Mouse (Mus musculus): ENCODE results near the gene Srxn1. TPM values are rescaled to one million over a fixed set of nuclear protein-coding genes. Genes with fewer than 3 reads are reported as not detected.

The Srxn1 gene
- polyA plus RNA-seq, 1 experiment from 2014 or later, result 28.4 TPM

DNA sequence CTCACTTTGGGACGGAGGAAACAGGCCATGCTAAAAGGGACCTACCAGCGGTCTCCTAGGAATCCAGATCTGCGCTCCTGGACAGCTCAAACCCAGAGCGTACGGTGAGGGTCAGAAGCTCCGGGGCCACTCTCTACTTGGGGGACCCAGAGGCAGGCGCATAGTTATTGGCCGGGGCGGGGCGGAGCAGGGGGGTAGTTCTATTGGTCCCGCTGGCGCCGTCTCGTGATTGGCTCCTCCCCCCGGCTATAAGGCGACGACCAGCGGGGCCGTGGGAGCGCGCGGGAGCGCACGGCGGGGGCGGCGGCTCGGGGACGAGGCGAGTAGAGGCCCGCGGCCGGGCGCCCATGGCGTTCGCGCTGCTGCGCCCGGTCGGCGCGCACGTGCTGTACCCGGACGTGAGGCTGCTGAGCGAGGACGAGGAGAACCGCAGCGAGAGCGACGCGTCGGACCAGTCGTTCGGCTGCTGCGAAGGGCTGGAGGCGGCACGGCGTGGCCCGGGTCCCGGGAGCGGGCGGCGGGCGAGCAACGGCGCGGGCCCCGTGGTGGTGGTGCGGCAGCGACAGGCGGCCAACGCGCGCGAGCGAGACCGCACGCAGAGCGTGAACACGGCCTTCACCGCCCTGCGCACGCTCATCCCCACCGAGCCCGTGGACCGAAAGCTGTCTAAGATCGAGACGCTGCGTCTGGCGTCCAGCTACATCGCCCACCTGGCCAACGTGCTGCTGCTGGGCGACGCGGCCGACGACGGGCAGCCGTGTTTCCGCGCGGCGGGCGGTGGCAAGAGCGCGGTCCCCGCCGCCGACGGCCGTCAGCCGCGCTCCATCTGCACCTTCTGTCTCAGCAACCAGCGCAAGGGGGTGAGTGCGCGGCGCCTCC is 38.2 kb downstream of the Srxn1 start, which contains the start of gene Tcf15:
TSS of gene Tcf15 (plus strand) at position 283 of the 879 bp plus-strand sequence.
- 1% methylated on average over 88 of the region's 118 CpGs for WGBS
- H3K27ac ChIP-seq (replicated peaks), result no peak within 1 kb of the TSS
- DNase-seq (ENCODE audit: low spot score) (peak; percentile 40), ATAC-seq (ENCODE audit: low FRiP score, low TSS enrichment) (peak; percentile 57)
- 0 out of 2 replicates have a peak, but pooled peaks cover 2% of the 10 kb centered on the region for H3K4me1 ChIP-seq (replicated peaks; ENCODE audit: control insufficient read depth, insufficient read depth)
- H3K4me2 ChIP-seq (replicated peaks; ENCODE audit: low read depth), result peak within 1 kb of the TSS; percentile 72
- no peaks in the 10 kb centered on the region for H3K36me3 ChIP-seq (ENCODE audit: control insufficient read depth, insufficient read depth, low read length)
- H3K4me3 ChIP-seq (ENCODE audit: low read depth, low read length), result peak within 1 kb of the TSS; percentile 41
- no peaks in the 10 kb centered on the region for H3K9me3 ChIP-seq (ENCODE audit: control insufficient read depth, low read length)
- 0 out of 2 replicates have a peak within 1 kb of the TSS, but pooled peaks have one; percentile 41 for H3K9ac ChIP-seq (ENCODE audit: low read length)
- TF ChIP-seq CTCF (IDR thresholded peaks at IDR 0.05; ENCODE audit: low read depth) (no peak), EP300 (optimal IDR thresholded peaks at IDR 0.05) (no peak)
- H3K27me3 ChIP-seq (ENCODE audit: control insufficient read depth, insufficient read depth, low read length), result peaks cover 12% of the 10 kb centered on the region; the same call in 1 of the 2 replicates

GRCm38 (mm10) chr2:152144158-152144450 is 38.8 kb downstream of the Srxn1 start:
- Histone ChIP-seq H3K9ac (ENCODE audit: low read length) (no peak overlapping the region), H3K36me3 (ENCODE audit: control insufficient read depth, insufficient read depth, low read length) (no peaks in the 10 kb centered on the region), H3K27ac (replicated peaks) (no peak overlapping the region), H3K9me3 (ENCODE audit: control insufficient read depth, low read length) (no peaks in the 10 kb centered on the region), H3K27me3 (ENCODE audit: control insufficient read depth, insufficient read depth, low read length) (peaks cover 12% of the 10 kb centered on the region; the same call in 1 of the 2 replicates), H3K4me1 (replicated peaks; ENCODE audit: control insufficient read depth, insufficient read depth) (0 out of 2 replicates have a peak, but pooled peaks cover 2% of the 10 kb centered on the region), H3K4me3 (ENCODE audit: low read depth, low read length) (peak overlapping the region; percentile 41), H3K4me2 (replicated peaks; ENCODE audit: low read depth) (peak overlapping the region; percentile 72)
- 28% methylated on average over 9 of the region's 9 CpGs for WGBS
- DNase-seq (ENCODE audit: low spot score) (no peak), ATAC-seq (ENCODE audit: low FRiP score, low TSS enrichment) (no peak)
- no peak for TF ChIP-seq EP300 (optimal IDR thresholded peaks at IDR 0.05)
- no peak for TF ChIP-seq CTCF (IDR thresholded peaks at IDR 0.05; ENCODE audit: low read depth)

DNA sequence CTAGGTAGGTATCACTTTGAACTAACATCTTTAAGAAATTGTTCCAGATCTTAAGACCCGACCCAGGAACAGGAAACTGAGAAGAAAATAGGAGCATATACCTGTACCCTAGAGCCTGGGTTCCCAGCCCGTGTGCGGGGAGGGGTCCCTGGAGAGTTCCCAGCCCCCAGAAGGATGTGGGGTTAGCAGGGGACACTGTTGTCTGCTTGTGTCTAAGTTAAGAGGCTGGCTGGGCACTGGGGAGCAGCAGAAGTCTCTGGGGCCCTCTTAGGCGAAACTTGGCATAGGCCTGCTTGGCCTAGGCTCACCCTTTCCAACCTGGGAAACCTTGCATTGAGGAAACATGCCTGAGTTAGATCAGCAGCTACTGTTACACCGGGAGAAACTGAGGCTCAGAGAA is 39.2 kb downstream of the Srxn1 start:
- DNase-seq (ENCODE audit: low spot score), result no peak
- Histone ChIP-seq H3K27me3 (ENCODE audit: control insufficient read depth, insufficient read depth, low read length) (peaks cover 12% of the 10 kb centered on the region; the same call in 1 of the 2 replicates), H3K36me3 (ENCODE audit: control insufficient read depth, insufficient read depth, low read length) (no peaks in the 10 kb centered on the region), H3K4me1 (replicated peaks; ENCODE audit: control insufficient read depth, insufficient read depth) (0 out of 2 replicates have a peak, but pooled peaks cover 2% of the 10 kb centered on the region), H3K9ac (ENCODE audit: low read length) (no peak overlapping the region), H3K9me3 (ENCODE audit: control insufficient read depth, low read length) (no peaks in the 10 kb centered on the region), H3K4me3 (ENCODE audit: low read depth, low read length) (peak overlapping the region; percentile 41), H3K4me2 (replicated peaks; ENCODE audit: low read depth) (peak overlapping the region; percentile 72; the same call in 1 of the 2 replicates), H3K27ac (replicated peaks) (no peak overlapping the region)
- ATAC-seq (ENCODE audit: low FRiP score, low TSS enrichment), result no peak
- 73% methylated on average over 5 of the region's 5 CpGs for WGBS
- TF ChIP-seq EP300 (optimal IDR thresholded peaks at IDR 0.05) (no peak), CTCF (IDR thresholded peaks at IDR 0.05; ENCODE audit: low read depth) (no peak)

DNA sequence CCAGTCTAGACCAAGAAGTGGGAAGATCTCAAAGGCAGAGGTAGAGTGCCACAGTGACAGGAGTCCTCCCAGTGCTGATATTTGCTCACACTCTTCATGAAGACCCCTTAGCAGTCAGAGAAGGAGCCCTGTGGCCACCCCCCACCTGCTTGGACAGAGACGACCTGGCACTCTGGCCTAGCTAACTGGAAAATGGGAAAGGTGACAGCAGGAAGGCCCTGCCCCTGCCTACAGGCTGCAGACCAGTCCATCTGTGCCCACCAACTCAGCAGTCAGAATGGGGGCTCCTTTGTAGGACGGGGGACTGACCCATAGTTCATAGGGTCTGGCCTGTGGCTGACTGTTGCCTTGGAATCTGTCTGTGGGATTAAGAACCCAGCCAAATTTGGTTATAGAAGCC is 40.4 kb downstream of the Srxn1 start:
- no peak overlapping the region for H3K4me2 ChIP-seq (replicated peaks; ENCODE audit: low read depth)
- no peaks in the 10 kb centered on the region for H3K36me3 ChIP-seq (ENCODE audit: control insufficient read depth, insufficient read depth, low read length)
- DNase-seq (ENCODE audit: low spot score) (no peak), ATAC-seq (ENCODE audit: low FRiP score, low TSS enrichment) (no peak)
- no peaks in the 10 kb centered on the region for H3K9me3 ChIP-seq (ENCODE audit: control insufficient read depth, low read length)
- 63% methylated on average over 2 of the region's 2 CpGs for WGBS
- no peak overlapping the region for H3K4me3 ChIP-seq (ENCODE audit: low read depth, low read length)
- no peak overlapping the region for H3K27ac ChIP-seq (replicated peaks)
- no peak overlapping the region for H3K9ac ChIP-seq (ENCODE audit: low read length)
- H3K27me3 ChIP-seq (ENCODE audit: control insufficient read depth, insufficient read depth, low read length), result peaks cover 12% of the 10 kb centered on the region; the same call in 1 of the 2 replicates
- 0 out of 2 replicates have a peak, but pooled peaks cover 2% of the 10 kb centered on the region for H3K4me1 ChIP-seq (replicated peaks; ENCODE audit: control insufficient read depth, insufficient read depth)
- no peak for TF ChIP-seq CTCF (IDR thresholded peaks at IDR 0.05; ENCODE audit: low read depth)

- Histone ChIP-seq H3K27ac (replicated peaks) (no peak overlapping the region), H3K27me3 (ENCODE audit: control insufficient read depth, insufficient read depth, low read length) (peaks cover 12% of the 10 kb centered on the region; the same call in 1 of the 2 replicates), H3K4me2 (replicated peaks; ENCODE audit: low read depth) (no peak overlapping the region), H3K9me3 (ENCODE audit: control insufficient read depth, low read length) (no peaks in the 10 kb centered on the region), H3K4me3 (ENCODE audit: low read depth, low read length) (no peak overlapping the region), H3K36me3 (ENCODE audit: control insufficient read depth, insufficient read depth, low read length) (no peaks in the 10 kb centered on the region), H3K4me1 (replicated peaks; ENCODE audit: control insufficient read depth, insufficient read depth) (0 out of 2 replicates have a peak, but pooled peaks cover 2% of the 10 kb centered on the region), H3K9ac (ENCODE audit: low read length) (no peak overlapping the region)
- TF ChIP-seq CTCF (IDR thresholded peaks at IDR 0.05; ENCODE audit: low read depth) (no peak), EP300 (optimal IDR thresholded peaks at IDR 0.05) (no peak)
- DNase-seq (ENCODE audit: low spot score) (no peak), ATAC-seq (ENCODE audit: low FRiP score, low TSS enrichment) (no peak)
- 66% methylated on average over 3 of the region's 3 CpGs for WGBS
Observed at GRCm38 (mm10) chr2:152147079-152147478, 41.8 kb downstream of the Srxn1 start.

- no peak for TF ChIP-seq EP300 (optimal IDR thresholded peaks at IDR 0.05)
- TF ChIP-seq CTCF (IDR thresholded peaks at IDR 0.05; ENCODE audit: low read depth), result no peak
- Histone ChIP-seq H3K27me3 (ENCODE audit: control insufficient read depth, insufficient read depth, low read length) (peaks cover 9% of the 10 kb centered on the region; the same call in 1 of the 2 replicates), H3K27ac (replicated peaks) (no peak overlapping the region), H3K4me2 (replicated peaks; ENCODE audit: low read depth) (no peak overlapping the region), H3K9ac (ENCODE audit: low read length) (no peak overlapping the region), H3K36me3 (ENCODE audit: control insufficient read depth, insufficient read depth, low read length) (no peaks in the 10 kb centered on the region), H3K4me1 (replicated peaks; ENCODE audit: control insufficient read depth, insufficient read depth) (0 out of 2 replicates have a peak, but pooled peaks cover 2% of the 10 kb centered on the region), H3K4me3 (ENCODE audit: low read depth, low read length) (no peak overlapping the region), H3K9me3 (ENCODE audit: control insufficient read depth, low read length) (no peaks in the 10 kb centered on the region)
- DNase-seq (ENCODE audit: low spot score), result no peak
- WGBS, result 89% methylated on average over 9 of the region's 9 CpGs
- no peak for ATAC-seq (ENCODE audit: low FRiP score, low TSS enrichment)
Observed at GRCm38 (mm10) chr2:152148675-152149074, 43.4 kb downstream of the Srxn1 start.
